Mouse (Mus musculus): ENCODE data around the gene Ccni. TPM values are rescaled to one million over a fixed set of nuclear protein-coding genes. Genes with fewer than 3 reads are reported as not detected.

The Ccni gene
- 202 and 220 TPM in 2 replicates for total RNA-seq (2017)

DNA sequence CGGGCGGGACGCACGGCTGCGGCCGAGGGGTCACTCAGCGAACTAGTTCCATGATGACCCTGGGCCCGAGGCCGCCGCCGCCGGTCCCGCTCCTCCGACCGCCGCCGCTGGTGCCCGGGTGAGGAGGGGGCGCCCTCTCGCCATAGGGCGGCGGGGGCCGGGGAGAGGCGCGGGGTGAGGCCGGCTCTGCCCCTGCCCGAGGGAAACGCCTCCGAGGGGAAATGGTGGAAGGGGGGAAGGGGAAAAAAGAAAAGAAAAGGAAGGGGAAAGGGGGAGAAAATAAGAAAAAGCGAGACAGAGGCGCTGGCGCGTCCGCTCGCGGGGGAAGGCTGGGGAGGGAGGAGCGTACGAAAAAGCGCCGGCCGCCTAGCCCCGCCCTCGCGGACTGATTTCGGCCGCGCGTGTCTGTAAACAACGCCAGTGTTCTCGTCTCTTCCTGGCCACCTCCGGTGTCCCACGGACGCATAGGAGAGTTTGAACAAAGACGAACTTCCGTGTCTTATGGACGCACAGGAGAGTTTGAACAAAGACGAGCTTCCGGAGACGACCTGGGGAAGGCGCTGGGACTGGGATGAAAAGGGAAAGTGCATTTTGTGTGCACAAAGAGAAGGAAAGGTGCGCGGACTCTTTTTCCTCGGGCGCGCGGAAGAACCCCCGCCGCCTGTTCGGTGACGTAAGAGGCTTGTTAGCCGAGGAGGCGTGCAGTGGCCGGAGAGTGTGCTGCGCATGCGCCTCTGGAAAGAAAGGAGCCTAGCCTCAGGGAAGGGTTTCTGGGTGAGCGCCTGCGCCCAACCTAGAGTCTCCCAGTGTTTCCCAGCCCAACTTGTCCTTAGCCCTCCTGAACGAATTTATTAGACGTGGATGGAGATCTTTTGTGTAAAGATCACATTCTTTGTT lies at the start of gene Ccni, which contains the start of gene 2010109A12Rik:
Gene Ccni, minus strand, starts transcription at position 387 of the 897 bp plus-strand sequence.
Gene 2010109A12Rik, plus strand, starts transcription at position 410 of the 897 bp plus-strand sequence.
- peak; percentile 85 for ATAC-seq (ENCODE audit: extremely low read depth, insufficient number of reproducible peaks, low FRiP score, poor library complexity, severe bottlenecking)

DNA sequence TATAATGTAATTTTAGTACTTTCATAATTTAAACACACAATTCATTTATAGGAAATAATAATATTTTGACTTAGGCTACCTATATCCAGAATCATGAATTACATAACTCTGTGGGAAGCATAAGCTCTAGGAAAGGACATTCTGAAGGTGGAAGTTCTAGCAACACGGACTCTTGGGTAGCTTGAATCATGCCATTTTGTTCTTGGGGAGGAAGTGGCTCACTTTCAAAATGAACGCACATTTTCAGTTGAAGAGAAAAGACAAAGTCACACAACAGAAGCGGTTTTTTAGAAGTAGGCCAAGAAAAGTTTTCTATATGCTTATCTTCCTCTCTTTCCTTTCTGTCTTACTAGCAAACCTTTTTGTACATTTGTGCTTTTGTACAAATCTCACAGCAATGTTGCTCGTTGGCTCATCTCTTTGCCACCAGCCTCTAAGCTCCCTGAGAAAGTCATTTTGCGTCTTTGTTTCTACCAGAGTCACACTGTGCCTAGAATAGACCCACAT lies 49.5 kb upstream of the Ccni start:
- no peak for ATAC-seq (ENCODE audit: extremely low read depth, insufficient number of reproducible peaks, low FRiP score, poor library complexity, severe bottlenecking)

DNA sequence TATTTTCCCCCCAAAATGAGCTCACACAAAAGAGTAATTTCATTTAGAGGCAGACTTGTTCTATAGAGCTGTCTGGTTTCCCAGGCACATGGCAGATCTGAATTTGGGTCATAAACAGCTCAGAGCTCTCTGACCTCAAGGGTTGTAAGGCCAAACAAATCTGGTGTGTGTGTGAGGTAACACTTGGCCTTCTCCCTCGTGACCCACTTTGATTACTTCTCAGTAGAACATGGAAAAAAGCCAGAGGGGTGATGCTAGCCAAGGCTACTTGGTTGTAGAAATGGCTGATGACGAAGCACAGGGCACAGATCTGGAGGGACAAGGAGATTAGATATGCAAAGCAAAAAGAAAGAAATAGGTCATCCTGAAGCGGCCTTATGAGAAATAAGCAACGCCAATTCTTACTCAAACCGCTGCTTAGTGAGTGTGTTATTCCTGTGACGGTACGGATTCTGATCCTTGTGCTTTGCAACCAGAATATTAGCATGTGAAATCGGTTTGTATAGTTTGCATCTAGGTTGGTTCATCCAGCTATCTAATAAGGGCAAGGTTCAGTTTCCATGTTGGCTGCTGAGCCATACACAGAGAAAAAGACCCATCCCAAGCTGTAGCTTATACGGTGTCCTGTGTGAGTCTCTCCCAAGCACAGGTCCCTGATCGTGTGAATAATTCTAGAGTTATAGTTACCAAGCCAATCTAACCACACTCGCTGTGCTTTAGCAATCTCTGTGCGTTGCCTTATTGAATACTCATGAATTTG lies 44.9 kb upstream of the Ccni start:
- no peak for ATAC-seq (ENCODE audit: extremely low read depth, insufficient number of reproducible peaks, low FRiP score, poor library complexity, severe bottlenecking)

DNA sequence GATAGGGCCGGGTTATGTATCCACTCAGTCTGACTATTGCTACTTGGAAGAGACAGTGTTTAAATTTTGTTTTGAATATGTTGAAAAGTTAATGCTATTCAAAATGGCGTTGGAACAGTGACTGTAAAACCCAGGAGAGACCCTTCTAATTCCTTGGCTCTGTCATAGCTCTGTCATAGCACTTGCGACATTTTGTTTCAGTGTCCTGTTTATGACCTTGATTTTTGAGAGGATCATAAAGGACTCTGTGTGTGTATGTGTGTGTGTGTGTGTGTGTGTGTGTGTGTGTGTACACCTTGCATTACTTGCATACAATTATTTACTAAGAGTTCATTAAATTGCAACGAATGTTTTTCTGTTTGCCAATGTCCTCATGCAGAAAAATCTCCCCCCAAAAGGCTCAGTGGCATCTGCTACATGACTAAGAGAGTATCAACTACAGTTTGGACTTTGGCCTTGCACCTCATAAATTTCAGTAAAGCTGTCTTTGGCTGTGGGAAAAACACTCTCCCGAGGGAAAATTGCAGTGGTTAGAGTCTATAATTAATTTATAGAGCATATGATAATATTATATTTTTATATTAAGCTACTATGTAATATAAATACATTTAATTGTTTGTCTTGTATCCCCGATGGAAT lies 43.8 kb upstream of the Ccni start:
- ATAC-seq (ENCODE audit: extremely low read depth, insufficient number of reproducible peaks, low FRiP score, poor library complexity, severe bottlenecking) = no peak

DNA sequence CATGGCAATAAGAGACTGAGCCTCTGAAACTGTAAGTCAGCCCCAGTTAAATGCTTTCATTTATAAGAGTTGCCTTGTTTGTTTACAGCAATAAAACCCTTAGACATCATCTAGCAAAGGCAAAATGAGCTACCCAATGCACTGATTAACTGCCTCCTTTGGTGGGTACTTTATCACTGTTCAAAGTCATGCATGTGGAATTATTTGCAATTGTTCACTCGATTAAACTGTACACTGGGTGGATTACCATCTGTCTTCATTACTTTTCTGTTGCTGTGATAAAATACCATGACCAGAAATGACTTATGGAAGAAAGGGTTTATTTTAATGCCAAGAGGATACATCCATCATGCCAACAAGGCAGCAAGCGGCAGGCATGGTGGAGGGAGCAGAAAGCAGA lies 39.0 kb upstream of the Ccni start:
- ATAC-seq (ENCODE audit: extremely low read depth, insufficient number of reproducible peaks, low FRiP score, poor library complexity, severe bottlenecking) = no peak

DNA sequence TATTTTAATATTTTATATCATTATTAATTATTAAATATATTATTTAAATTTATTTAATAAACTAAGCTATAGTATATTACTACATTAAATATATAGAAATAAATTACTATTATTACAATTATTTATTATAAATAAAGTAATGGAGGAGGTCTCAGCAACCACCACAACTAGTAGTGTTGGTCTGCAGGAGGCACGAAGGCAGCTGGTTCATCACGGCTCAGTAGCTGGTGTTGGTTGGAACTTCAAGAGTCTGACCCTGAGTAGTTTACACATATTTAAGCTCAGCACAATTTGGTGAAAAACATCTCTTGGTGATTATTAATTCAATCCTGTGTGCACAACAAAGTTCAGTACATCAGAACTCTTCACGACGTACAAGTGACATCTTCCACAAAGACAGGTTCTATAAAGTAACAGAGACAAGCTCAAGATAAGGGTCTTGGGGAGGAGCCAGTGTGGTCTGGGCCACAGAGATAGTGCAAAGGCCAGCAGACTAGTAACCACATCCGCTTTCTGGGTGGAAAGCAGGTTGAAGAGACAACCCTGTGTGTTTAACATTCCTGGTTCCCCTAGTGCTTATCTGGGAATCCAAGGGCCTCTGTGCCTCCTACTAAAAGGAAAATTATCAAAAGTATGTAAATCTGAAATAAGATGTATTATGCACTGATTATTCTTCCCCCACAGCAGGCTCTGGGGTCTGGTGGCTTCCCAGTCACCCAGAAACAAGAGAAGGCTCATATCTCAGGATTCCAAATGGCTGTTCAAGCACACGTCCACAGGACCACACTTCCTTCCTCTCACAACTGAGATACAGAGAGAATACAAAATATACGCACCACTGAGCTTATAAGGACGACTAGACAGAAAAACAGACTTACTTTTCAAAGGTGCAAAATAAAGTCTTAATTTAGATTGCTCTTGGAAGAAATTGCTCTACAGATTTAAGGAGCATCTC lies 33.6 kb upstream of the Ccni start:
- ATAC-seq (ENCODE audit: extremely low read depth, insufficient number of reproducible peaks, low FRiP score, poor library complexity, severe bottlenecking) = peak; percentile 61; the same call in 1 of the 2 replicates

DNA sequence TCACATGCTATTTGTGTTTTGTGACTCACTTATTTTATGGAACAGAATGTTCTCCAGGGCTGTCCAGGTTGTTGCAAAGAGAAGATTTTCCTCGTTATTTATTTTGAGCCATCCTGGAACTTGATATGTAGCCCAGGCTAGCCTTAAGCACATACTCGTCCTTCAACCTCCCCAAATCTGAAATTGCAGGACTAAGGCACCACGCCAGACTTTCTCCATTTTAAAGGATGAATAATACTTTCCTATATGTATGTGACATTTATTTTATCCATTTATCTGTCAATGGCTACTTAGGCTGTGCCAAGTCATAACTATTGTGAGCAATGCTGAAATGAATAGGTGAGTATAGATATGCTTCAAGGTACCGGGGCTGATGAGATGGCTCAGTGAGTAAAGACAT lies 30.2 kb upstream of the Ccni start:
- no peak for ATAC-seq (ENCODE audit: extremely low read depth, insufficient number of reproducible peaks, low FRiP score, poor library complexity, severe bottlenecking)

DNA sequence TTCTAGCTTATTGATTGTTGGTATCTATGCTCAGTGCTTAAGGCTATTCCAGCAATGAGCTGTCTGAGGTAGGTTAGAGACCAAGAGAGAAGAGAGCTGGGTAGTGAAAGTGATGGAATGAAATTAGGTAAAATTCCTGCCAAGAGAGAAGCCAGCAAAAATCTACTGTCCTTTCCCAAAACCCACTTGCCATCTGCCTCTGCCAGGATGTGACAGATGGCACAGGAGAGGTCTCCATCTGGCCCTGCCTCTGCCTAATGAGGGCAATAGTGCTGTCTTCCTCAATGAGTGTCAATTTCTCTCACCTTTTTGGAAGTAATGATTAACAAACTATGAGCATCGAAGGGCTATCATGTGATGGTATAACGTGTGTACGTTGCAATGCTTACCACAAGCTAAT lies 29.6 kb upstream of the Ccni start:
- ATAC-seq (ENCODE audit: extremely low read depth, insufficient number of reproducible peaks, low FRiP score, poor library complexity, severe bottlenecking) = no peak

DNA sequence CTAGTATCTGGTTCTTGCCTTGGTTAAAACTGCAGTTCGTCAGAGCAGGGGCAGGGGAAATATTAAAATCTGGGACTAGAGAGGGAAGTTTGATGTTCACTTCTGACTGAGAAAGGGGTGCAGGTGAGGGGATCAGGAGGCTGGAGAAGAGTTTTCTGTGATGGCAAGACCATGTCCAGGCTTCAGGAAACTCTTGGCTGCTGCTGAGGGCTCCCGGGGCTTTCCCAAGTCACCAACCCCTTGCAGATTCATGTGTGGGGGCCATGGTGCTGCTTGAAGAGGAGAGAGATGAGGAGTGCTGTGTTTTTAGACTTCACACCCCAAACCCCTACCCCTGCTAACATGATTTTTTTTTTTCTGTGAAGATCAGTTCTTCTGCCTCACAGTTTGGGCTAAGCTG lies 28.3 kb upstream of the Ccni start:
- no peak for ATAC-seq (ENCODE audit: extremely low read depth, insufficient number of reproducible peaks, low FRiP score, poor library complexity, severe bottlenecking)

DNA sequence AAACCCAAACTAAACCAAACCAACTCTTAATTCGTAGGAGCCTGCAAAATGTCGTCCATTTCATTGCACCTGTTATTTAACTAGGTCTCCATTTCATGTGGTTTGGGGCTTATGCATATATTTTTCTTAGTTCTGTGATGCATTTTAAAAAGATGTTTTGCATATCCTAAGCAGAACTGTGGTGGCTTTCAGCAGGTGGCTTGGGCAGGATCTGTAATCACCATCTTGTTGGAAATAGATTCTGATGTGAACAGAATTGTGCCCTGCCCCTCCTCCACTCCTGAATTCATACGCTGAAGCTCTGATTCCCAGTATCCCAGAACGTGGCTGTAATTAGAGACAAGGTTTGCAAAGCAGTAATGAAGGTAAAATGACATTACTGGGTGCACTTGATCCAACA lies 27.8 kb upstream of the Ccni start:
- ATAC-seq (ENCODE audit: extremely low read depth, insufficient number of reproducible peaks, low FRiP score, poor library complexity, severe bottlenecking) = peak; percentile 58; the same call in 1 of the 2 replicates

DNA sequence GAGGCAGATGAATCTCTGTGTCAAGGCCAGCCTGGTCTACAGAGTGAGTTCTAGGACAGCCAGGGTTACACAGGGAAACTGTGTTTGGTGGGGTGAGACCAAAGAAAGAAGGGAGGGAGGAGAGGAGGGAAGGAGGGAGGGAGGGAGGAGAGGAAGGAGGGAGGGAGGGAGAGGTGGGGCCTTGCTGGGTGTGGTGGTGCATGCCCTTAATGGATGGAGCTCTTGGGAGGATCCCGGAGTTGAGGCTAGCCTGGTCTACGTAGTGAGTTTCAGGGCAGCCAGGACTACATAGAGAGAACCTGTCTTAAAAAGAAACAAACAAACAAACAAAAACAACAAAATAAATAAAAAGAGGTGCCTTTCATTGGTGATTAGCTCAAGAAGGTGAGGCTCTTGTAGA lies 26.5 kb upstream of the Ccni start:
- ATAC-seq (ENCODE audit: extremely low read depth, insufficient number of reproducible peaks, low FRiP score, poor library complexity, severe bottlenecking) = no peak

DNA sequence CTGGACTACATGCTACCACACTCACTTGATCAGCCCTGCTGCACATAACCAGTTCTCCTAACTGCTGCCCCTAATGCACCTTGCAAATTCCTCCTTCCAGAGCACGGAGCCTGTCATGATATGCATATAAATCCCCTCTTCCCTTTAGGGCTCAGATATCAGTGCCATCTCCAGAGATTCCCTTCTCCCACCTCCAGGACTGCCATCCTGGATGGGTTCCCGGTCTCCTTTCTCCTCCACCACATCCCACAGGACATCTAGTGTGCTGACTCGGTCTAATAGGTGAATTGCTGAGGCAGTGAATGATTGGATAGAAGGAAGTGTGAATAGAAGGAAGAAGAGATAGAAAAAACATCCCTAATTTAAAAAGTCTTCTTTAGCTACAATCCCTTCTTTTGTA lies 25.4 kb upstream of the Ccni start:
- no peak for ATAC-seq (ENCODE audit: extremely low read depth, insufficient number of reproducible peaks, low FRiP score, poor library complexity, severe bottlenecking)

DNA sequence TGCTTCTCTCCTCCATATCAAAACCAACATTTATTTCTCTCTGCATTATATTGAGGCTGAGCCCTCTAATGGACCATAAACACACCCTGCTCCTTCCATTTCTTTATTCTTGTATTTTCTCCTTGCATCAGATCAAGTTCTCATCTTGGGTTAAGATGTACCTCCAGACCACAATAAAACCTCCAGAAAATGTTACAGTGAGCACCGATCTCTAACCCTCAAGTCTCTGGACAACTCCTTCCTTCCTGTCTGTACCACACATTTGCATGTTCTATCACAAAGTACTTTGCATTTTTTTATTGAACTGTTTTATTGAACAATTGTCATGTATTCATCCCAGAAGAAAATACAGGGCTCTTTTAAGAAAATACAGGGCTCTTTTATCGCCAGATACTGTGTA lies 23.2 kb upstream of the Ccni start:
- ATAC-seq (ENCODE audit: extremely low read depth, insufficient number of reproducible peaks, low FRiP score, poor library complexity, severe bottlenecking) = peak; percentile 51; the same call in 1 of the 2 replicates

DNA sequence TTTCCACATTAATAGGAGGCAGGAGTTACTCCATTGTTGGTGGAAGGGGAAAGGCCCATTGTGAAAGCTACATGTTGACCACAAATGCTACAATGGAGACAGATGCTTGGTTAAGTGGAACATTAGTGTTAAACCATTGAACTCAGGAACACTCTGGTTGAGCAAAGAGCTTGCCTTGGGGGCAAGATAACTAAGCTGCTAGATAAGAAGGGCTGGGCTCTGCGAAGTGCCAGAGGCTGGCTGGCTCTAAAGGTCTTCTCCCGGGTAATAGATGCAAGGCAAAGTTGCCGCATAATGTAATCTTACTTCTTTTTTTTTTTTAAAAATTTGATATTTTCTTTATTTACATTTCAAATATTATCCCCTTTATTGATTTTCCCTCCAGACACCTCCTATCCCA lies 20.9 kb upstream of the Ccni start:
- ATAC-seq (ENCODE audit: extremely low read depth, insufficient number of reproducible peaks, low FRiP score, poor library complexity, severe bottlenecking) = no peak

DNA sequence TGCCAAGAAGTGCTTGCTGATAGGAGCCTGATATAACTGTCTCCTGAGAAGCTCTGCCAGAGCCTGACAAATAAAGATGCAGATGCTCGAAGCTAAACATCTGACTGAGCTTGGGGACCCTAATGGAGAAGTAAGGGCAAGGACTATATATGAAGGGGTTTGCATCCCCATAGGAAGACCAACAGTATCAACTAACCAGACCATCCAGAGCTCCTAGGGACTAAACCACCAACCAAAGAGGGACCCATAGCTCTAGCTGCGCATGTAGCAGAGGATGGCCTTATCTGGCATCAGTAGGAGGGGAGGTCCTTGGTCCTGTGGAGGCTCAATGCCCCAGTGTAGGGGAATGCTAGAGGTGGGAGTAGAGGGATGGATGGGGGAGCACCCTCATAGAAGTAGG lies 18.3 kb upstream of the Ccni start:
- ATAC-seq (ENCODE audit: extremely low read depth, insufficient number of reproducible peaks, low FRiP score, poor library complexity, severe bottlenecking) = no peak

DNA sequence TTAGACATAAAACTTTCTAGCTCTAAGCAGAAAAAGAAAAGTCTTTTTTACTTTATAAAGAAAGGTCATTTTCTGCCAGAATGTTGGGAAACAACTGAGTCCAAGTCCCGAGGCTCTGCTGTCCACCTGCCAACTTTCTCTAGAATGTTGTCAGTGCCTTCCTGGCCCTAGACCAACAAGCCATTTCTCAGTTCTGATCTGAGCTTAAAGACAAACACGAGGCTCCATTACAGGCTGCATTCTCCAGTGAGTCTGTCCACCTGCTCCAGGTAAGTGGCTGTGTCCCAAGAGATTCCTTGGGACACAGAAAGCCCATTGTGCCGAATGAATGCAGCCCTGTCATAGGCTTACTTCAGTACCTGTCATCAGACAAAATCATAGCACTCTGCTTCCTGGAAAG lies 15.4 kb upstream of the Ccni start:
- ATAC-seq (ENCODE audit: extremely low read depth, insufficient number of reproducible peaks, low FRiP score, poor library complexity, severe bottlenecking) = no peak

DNA sequence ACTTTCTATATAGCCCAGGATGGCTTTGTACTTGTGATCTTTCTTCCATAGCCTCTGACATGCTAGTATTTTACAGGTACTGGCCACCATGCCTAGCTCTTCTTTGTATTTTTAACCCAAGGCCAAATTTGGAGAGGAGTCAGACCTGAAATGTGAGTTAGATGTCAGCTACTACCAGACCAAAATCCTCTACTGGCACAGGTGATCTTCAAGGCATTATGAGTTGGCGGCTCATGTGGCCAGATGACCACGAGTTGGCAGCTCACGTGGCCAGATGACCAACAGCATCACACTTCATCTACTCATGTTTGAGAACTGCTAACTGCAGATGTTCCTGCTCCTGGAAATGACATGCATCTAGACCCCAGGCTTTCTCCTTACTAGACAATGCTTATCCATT lies 12.1 kb upstream of the Ccni start:
- ATAC-seq (ENCODE audit: extremely low read depth, insufficient number of reproducible peaks, low FRiP score, poor library complexity, severe bottlenecking) = no peak

DNA sequence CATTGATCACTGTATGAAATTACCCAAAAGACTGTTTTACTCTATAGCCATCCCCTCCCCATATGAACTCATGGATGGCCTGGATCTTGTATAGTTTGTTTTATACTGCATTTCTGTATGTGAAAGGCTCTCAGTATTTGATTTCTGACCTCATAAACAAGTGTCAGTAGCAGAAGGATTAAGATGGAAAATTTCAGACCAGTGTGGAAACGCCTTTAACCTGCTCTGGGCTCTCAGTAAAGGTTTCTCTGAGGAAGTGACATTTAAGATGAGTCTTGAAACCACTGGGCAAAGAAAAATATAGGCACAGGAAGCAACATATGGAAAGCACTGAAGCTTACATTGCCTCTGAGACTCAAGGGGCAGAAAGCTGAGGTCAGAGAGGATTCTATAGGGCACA lies 1.3 kb upstream of the Ccni start:
- no peak for ATAC-seq (ENCODE audit: extremely low read depth, insufficient number of reproducible peaks, low FRiP score, poor library complexity, severe bottlenecking)

Measured in neutrophil, adult 5-6 weeks (primary cell).